Mouse (Mus musculus) heart, adult 2 months (tissue): ENCODE measurements at regions not wholly inside any gene's neighbourhood (a gene's known extent, or its start where the extent isn't known, plus 50 kb on each side); places are given as distances from the start of the nearest gene placed in this dataset.

Experiments used
- EP300 ChIP-seq: fragments of 200-500 bp; IDR thresholded peaks from 2 replicates; pipeline ENCODE4 v1.6.1; 2011; ENCODE audit warnings: low read depth, low read length, control low read depth; ENCODE audit not compliant: insufficient read depth
- POLR2A ChIP-seq: fragments of 200-500 bp; IDR thresholded peaks from 2 replicates; pipeline ENCODE4 v1.6.1; 2011; ENCODE audit warnings: mild to moderate bottlenecking, low read depth, low read length, control low read depth; ENCODE audit not compliant: insufficient read depth

GRCm38 (mm10) chr12:50980800-50981199 lies 331.9 kb upstream of the Prkd1 start:
- TF ChIP-seq POLR2A (no peak), EP300 (no peak)
